Mouse (Mus musculus): ENCODE measurements at regions not wholly inside any gene's neighbourhood (a gene's known extent, or its start where the extent isn't known, plus 50 kb on each side); places are given as distances from the start of the nearest gene placed in this dataset.

DNA sequence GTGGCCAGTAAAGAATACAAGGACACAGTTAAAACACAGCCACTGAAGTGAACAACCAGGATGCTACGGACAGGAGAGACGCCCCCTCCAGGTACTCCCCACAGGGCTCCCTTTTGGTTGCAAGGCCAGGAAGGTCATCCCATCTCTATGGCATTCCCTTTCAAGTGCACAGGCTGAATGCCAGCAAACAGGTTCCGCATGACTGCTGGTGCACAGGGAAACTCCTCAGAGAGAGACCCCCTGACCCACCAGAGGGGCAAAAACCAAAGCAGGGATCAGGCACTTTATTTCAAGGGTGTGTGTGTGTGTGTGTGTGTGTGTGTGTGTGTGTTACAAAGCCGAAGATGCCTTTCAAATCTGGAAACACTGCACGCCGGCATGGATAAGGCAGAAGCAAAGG lies 721.1 kb downstream of the Nr2f2 start:
- Histone ChIP-seq H3K36me3 (ENCODE audit: control insufficient read depth) (no peaks in the 10 kb centered on the region), H3K27me3 (ENCODE audit: control insufficient read depth) (no peaks in the 10 kb centered on the region), H3K4me1 (ENCODE audit: control insufficient read depth) (no peaks in the 10 kb centered on the region), H3K4me3 (replicated peaks) (no peak overlapping the region), H3K9me3 (ENCODE audit: control insufficient read depth, low read length) (peaks cover 10% of the 10 kb centered on the region)
- TF ChIP-seq TAL1 (IDR thresholded peaks at IDR 0.05; ENCODE audit: low read length) (no peak), GATA1 (IDR thresholded peaks at IDR 0.05; ENCODE audit: low read length) (no peak)

DNA sequence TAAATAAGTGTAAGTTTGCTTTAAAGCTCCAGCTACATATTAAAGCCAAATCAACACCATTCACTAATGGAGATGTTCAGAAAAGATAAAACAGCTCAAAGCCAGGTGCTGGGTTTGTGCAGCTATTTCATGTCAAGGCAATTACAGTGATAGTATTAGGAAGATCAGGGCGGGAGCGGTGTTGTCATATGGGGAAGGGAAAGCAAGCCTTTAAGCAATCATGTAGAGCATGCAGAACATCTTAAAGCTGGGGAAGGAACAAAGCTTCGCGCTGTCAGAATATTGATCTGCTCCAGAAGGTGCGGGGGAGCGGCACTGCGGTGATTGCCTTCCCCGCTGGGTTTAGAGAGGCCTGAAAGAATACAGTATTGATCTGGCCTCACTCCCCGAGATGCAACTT lies 724.9 kb downstream of the Nr2f2 start:
- Histone ChIP-seq H3K4me3 (replicated peaks) (no peak overlapping the region), H3K27me3 (ENCODE audit: control insufficient read depth) (no peaks in the 10 kb centered on the region), H3K4me1 (ENCODE audit: control insufficient read depth) (no peaks in the 10 kb centered on the region), H3K9me3 (ENCODE audit: control insufficient read depth, low read length) (peaks cover 9% of the 10 kb centered on the region), H3K36me3 (ENCODE audit: control insufficient read depth) (no peaks in the 10 kb centered on the region)
- TF ChIP-seq GATA1 (IDR thresholded peaks at IDR 0.05; ENCODE audit: low read length) (no peak), TAL1 (IDR thresholded peaks at IDR 0.05; ENCODE audit: low read length) (no peak)

DNA sequence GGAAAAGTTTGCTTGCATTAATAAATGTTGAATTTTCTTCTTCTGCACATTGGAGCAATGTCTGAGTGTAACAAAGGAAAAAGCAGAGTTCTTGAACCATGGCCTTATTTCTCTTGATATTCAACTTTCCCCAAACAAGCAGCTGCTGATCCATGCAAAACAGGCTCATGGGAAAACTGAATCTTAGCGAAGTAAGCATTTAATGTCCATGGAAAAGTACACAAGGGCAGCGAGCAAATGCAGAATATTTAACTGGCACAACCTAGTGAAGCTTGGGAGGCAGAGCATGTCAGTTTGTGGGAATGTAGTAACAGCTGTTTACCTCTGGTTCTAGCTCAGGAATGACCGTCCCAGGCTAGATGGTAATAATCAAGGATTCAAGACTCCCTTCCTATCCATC lies 766.7 kb downstream of the Nr2f2 start:
- no peaks in the 10 kb centered on the region for H3K9me3 ChIP-seq (ENCODE audit: control insufficient read depth, low read length)
- H3K27me3 ChIP-seq (ENCODE audit: control insufficient read depth): no peaks in the 10 kb centered on the region
- TF ChIP-seq TAL1 (IDR thresholded peaks at IDR 0.05; ENCODE audit: low read length) (no peak), GATA1 (IDR thresholded peaks at IDR 0.05; ENCODE audit: low read length) (no peak)
- no peaks in the 10 kb centered on the region for H3K4me1 ChIP-seq (ENCODE audit: control insufficient read depth)
- no peak overlapping the region for H3K4me3 ChIP-seq (replicated peaks)
- no peaks in the 10 kb centered on the region for H3K36me3 ChIP-seq (ENCODE audit: control insufficient read depth)

GRCm38 (mm10) chr7:69585716-69586115 lies 780.8 kb downstream of the Nr2f2 start:
- TF ChIP-seq GATA1 (IDR thresholded peaks at IDR 0.05; ENCODE audit: low read length) (no peak), TAL1 (IDR thresholded peaks at IDR 0.05; ENCODE audit: low read length) (no peak)
- H3K4me3 ChIP-seq (replicated peaks): no peak overlapping the region
- H3K27me3 ChIP-seq (ENCODE audit: control insufficient read depth): no peaks in the 10 kb centered on the region
- H3K9me3 ChIP-seq (ENCODE audit: control insufficient read depth, low read length): no peaks in the 10 kb centered on the region
- H3K4me1 ChIP-seq (ENCODE audit: control insufficient read depth): no peaks in the 10 kb centered on the region
- H3K36me3 ChIP-seq (ENCODE audit: control insufficient read depth): no peaks in the 10 kb centered on the region

DNA sequence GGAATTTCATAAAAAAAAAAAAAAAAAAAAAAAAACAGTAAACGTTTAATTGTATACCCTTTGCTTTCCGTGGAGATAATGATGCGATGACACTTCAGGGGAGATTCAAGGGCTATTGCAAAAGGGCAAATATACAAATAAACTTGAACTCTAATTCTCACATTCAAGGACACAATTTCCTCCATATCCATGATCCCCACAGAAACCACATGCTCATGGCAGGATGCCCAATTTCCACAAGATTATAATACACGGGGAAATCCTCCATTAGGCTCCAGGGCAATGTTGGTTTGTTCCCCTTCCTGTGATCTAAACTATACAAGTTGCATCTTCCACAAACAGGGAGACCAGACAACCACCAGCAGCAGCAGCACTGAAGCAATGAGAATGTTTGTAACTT lies 781.4 kb downstream of the Nr2f2 start:
- TF ChIP-seq TAL1 (IDR thresholded peaks at IDR 0.05; ENCODE audit: low read length) (no peak), GATA1 (IDR thresholded peaks at IDR 0.05; ENCODE audit: low read length) (no peak)
- H3K27me3 ChIP-seq (ENCODE audit: control insufficient read depth): no peaks in the 10 kb centered on the region
- H3K4me3 ChIP-seq (replicated peaks): no peak overlapping the region
- no peaks in the 10 kb centered on the region for H3K36me3 ChIP-seq (ENCODE audit: control insufficient read depth)
- no peaks in the 10 kb centered on the region for H3K9me3 ChIP-seq (ENCODE audit: control insufficient read depth, low read length)
- no peaks in the 10 kb centered on the region for H3K4me1 ChIP-seq (ENCODE audit: control insufficient read depth)

DNA sequence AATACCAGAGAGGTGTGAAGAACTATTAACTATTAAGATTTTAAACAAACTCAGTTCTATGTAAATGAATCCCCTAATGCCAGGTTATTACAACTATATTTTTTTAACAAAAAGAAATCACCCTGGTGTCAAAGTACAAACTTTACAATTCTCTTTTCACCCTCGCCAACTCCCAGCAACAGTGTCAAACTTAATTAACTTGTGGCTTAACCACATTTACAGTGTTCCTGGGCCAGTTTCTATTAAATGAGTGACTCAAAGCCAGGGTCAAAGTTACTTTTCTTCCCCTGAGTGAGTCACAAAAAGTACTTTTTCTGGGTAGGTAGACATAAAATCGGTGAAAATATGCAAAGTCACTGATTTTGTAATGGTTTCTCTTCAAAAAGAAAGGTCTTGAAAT lies 782.0 kb downstream of the Nr2f2 start:
- Histone ChIP-seq H3K36me3 (ENCODE audit: control insufficient read depth) (no peaks in the 10 kb centered on the region), H3K4me3 (replicated peaks) (no peak overlapping the region), H3K4me1 (ENCODE audit: control insufficient read depth) (no peaks in the 10 kb centered on the region), H3K9me3 (ENCODE audit: control insufficient read depth, low read length) (no peaks in the 10 kb centered on the region), H3K27me3 (ENCODE audit: control insufficient read depth) (no peaks in the 10 kb centered on the region)
- TF ChIP-seq TAL1 (IDR thresholded peaks at IDR 0.05; ENCODE audit: low read length): no peak
- no peak for TF ChIP-seq GATA1 (IDR thresholded peaks at IDR 0.05; ENCODE audit: low read length)

DNA sequence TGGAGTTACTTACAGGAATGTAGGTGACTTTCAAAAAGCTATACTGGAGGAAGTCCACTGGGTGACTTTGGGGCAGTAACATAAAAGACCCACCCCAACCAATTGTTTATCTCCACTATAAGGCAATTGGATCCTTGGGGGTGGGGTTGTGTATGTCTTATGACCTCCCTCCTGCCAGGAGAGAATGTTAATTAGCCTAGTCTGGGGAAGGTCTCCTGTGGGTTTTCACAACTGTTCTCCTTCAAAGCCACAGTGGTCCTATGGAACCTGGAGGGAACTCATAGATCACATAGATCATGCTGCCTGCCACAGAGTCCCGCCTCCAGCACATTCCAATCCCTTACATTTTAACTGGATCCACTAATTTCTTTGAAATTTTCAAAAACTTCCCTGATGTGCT lies 782.6 kb downstream of the Nr2f2 start:
- no peaks in the 10 kb centered on the region for H3K36me3 ChIP-seq (ENCODE audit: control insufficient read depth)
- H3K9me3 ChIP-seq (ENCODE audit: control insufficient read depth, low read length): no peaks in the 10 kb centered on the region
- no peaks in the 10 kb centered on the region for H3K4me1 ChIP-seq (ENCODE audit: control insufficient read depth)
- no peak for TF ChIP-seq GATA1 (IDR thresholded peaks at IDR 0.05; ENCODE audit: low read length)
- TF ChIP-seq TAL1 (IDR thresholded peaks at IDR 0.05; ENCODE audit: low read length): no peak
- no peaks in the 10 kb centered on the region for H3K27me3 ChIP-seq (ENCODE audit: control insufficient read depth)
- H3K4me3 ChIP-seq (replicated peaks): no peak overlapping the region

DNA sequence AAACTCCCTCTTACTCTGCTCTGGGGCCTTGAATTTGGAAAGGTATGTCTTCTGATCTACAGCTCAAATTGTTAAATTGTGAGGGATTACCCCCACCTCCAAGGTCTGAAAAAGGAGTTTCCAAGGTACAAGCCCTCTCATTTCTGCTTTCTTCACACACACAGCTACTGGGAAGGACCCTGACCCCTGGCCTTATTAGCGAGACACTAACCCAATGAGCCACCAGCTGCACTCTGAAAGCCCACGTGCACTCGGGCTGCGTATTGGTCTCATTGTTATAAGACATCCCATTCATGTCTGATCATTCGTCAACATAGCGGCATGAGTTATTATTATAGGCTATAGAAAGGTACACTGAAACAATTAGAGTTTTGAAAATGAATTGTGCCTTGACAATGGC lies 784.9 kb downstream of the Nr2f2 start:
- no peaks in the 10 kb centered on the region for H3K4me1 ChIP-seq (ENCODE audit: control insufficient read depth)
- H3K27me3 ChIP-seq (ENCODE audit: control insufficient read depth): no peaks in the 10 kb centered on the region
- no peak overlapping the region for H3K4me3 ChIP-seq (replicated peaks)

GRCm38 (mm10) chr7:69578958-69579810 lies 787.4 kb downstream of the Nr2f2 start:
- no peaks in the 10 kb centered on the region for H3K4me1 ChIP-seq (ENCODE audit: control insufficient read depth)
- no peak overlapping the region for H3K4me3 ChIP-seq (replicated peaks)
- no peaks in the 10 kb centered on the region for H3K36me3 ChIP-seq (ENCODE audit: control insufficient read depth)
- H3K27me3 ChIP-seq (ENCODE audit: control insufficient read depth): no peaks in the 10 kb centered on the region
- TF ChIP-seq GATA1 (IDR thresholded peaks at IDR 0.05; ENCODE audit: low read length) (no peak), TAL1 (IDR thresholded peaks at IDR 0.05; ENCODE audit: low read length) (no peak)
- no peaks in the 10 kb centered on the region for H3K9me3 ChIP-seq (ENCODE audit: control insufficient read depth, low read length)

More for the DNA sequence above, 784.9 kb downstream of the Nr2f2 start:
- H3K9me3 ChIP-seq (ENCODE audit: control insufficient read depth, low read length): no peaks in the 10 kb centered on the region
- H3K36me3 ChIP-seq (ENCODE audit: control insufficient read depth): no peaks in the 10 kb centered on the region
- no peak for TF ChIP-seq TAL1 (IDR thresholded peaks at IDR 0.05; ENCODE audit: low read length)
- TF ChIP-seq GATA1 (IDR thresholded peaks at IDR 0.05; ENCODE audit: low read length): no peak

Measured in erythroblast, embryonic 14.5 days (primary cell).